Mouse (Mus musculus) bone marrow, adult 2 months (tissue): ENCODE results near the gene Fam83f.

Experiments used
- CTCF ChIP-seq: fragments of 200-500 bp; IDR thresholded peaks from 2 replicates; pipeline ENCODE4 v1.5.1; 2011; ENCODE audit warnings: low read length, control low read depth; ENCODE audit not compliant: control insufficient read depth, insufficient read depth
- POLR2A ChIP-seq: fragments of 200-500 bp; IDR thresholded peaks from 2 replicates; pipeline ENCODE4 v1.6.1; 2011; ENCODE audit warnings: low read depth, mild to moderate bottlenecking, control low read depth, low read length, borderline replicate concordance; ENCODE audit not compliant: control insufficient read depth

- no peak for TF ChIP-seq CTCF
- no peak for TF ChIP-seq POLR2A
Measured at GRCm38 (mm10) chr15:80653865-80654264, 17.8 kb upstream of the Fam83f start.
